Mouse (Mus musculus): Measurements from ENCODE around the gene Myo1d.
"Not testable (repeated sequence)": the region's sequence is repeated elsewhere in the genome, so short reads cannot be mapped to it uniquely, and the experiment has no call there.

The Myo1d gene

GRCm38 (mm10) chr11:80479425-80479824 lies 300.4 kb downstream of the Myo1d start:
- peak; percentile 67 to 78 for DNase-seq

DNA sequence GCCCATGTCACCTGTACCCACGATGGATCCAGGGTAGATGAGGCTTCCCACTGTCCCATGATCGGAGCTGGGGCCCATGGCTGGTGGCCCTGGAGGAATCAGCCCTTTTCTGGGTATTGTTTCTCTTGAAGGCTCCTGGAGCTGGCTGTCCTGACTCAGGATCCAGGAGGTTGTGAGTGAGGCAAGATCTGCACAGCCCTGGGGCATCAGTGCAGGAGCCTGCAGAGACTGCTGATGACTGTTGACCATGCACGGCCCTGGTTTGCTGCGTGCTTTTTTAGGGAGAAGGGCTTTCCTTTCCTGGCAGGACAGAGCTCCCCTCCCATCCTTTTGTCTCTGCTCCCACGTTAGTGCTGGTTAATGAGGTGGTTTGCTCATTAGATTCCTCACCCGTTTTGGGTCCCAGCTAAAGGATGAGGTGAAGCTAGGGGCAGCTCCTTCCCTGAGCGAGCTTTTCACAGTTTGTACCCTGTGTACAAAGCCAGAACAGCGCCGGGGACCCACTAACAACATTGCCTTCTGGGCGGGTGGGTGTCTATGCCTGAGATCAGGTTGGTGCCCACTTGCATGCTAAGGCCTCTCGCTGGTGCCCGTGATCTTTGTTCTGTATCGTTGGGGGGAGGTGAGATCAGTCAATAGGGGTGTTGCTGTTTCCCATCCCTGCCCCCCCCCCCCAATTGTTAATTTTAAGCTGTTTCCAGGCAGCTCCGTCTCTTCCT lies 301.0 kb downstream of the Myo1d start:
- DNase-seq = peak; percentile 50

DNA sequence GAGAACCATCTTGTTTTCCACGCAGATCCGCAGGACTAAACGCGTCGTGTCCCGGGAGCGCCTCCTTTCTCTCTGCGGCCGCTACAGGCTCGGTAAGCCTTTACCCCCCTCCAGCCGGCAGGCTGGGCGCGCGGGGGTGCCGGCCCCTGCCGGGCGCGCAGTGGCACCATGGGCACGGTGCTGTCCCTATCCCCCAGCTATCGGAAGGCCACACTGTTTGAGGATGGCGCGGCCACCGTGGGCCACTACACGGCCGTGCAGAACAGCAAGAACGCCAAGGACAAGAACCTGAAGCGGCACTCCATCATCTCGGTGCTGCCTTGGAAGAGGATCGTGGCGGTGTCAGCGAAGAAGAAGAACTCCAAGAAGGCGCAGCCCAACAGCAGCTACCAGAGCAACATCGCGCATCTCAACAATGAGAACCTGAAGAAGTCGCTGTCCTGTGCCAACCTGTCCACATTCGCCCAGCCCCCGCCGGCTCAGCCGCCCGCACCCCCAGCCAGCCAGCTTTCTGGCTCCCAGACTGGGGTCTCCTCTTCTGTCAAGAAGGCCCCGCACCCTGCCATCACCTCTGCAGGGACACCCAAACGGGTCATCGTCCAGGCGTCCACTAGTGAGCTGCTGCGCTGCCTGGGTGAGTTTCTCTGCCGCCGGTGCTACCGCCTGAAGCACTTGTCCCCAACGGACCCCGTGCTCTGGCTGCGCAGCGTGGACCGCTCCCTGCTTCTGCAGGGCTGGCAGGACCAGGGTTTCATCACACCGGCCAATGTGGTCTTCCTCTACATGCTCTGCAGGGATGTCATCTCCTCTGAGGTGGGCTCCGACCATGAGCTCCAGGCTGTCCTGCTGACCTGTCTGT lies 302.3 kb downstream of the Myo1d start:
- peak; percentile 72 to 78 for DNase-seq

DNA sequence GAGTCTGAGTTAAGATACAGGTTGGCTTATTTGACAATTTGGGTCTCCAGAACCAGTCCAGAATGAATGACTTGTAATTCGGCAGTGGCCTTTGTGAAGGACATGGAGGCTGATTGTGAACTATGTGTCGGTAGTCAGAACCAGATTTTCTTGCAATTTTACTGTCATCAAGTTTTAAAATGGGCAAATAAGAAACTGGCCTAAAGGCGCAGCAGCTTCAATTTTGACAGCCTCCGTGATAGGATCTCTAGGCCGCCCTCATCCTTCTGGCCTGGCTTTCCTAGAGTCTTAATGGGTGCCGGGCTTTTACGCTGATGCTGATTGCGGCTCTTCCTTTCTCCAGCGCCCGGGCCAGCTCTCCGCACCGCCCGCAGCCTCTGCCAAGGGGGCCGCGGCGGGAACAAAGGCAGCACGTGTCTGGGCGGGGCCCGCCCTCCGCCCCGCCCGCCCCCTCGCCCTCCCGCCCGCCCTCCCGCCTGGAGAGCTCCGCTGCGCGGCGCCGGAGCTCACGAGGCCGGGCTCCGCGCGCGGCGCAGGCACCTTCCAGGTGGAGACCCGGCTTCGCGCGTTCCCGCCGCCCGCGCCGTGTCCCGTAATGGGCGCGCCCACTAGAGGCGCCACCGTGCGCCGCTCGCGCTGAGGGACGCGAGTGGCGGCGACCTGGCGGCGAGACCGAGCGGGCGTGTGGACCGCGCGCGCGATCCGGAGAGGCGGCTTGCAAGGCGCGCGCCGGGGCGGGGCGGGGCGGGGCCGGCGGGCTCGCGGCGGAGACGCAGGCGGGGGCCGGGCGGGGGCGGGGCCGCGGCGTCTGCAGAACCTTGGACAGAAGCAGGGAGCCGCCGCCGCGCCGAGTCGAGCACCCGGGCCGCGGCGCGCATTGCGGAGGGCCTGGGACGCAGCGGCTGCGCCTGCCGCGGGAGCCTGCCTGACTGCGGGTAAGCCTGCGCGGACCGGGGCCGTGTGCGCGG lies 303.3 kb downstream of the Myo1d start, which contains the start of gene Cdk5r1:
Gene Cdk5r1, plus strand, starts transcription at position 802 of the 968 bp plus-strand sequence.
- peak; percentile 97 to 98 for DNase-seq

- DNase-seq = no peak
These were observed 304.3 kb downstream of the Myo1d start for GRCm38 (mm10) chr11:80475544-80475943.

GRCm38 (mm10) chr11:80474846-80475245 lies 305.0 kb downstream of the Myo1d start:
- DNase-seq = peak; percentile 36 to 48

DNA sequence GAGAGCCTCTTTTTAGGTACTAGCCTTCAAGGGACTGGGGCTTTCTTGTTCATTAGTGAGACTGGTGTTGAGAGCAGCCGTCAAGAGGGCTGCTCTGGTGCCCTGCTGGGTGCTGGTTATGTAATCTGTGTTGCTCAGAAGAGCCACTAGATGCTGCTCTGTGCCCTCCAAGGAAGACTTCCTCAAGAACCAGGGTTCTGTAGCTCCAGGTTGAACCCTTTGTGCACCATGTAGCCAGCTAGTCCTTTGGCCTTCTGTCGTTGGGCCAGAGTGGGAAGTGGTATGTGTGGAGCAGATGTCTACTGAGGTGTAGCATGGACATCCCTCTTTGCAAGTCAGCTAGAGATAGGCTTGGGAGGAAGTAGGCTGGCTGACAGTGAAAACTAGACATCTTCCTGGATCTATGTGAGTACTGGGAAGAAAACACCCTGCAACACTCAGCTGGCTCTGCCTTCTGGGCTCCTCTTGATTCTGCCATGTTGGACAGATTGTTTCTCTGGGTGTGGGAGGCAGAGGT lies 305.6 kb downstream of the Myo1d start:
- peak; percentile 87 for DNase-seq

DNA sequence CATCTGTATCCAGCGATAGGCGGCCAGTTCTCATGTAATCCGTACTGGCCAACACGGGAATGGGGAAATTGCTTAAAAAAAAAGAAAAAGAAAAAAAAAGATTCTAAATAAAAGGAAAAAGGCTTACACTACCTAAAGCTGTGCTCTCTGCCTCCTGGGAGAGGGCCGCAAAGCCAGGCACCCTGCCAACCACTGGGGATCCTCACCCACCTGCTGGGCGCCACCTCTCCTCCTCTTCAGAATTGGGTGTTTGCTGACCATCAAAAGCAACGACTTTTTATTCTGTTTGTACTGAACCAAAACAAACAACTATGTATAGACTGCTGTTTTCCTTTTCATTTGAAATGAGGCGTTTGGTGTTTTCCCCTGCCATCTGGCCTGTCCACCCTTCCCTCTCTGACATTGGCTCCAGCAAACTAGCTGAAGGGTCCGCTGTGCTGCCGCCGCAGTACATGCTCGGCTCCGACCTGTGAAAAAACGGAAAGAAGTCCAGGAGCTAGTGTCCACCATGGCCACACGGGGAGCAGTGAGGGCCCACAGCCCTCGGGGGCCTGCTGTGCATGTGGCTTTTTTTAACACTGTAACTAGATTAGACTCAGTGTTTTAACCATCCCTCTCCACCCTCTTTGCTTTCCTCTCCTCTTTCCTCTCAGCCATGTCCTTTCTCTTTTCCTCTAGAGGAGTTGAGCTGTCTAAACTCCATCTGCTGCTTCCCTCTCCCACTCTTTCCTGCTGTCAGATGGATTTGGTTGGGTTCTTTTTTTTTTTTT lies 307.8 kb downstream of the Myo1d start:
- peak; percentile 64 to 69 for DNase-seq

DNA sequence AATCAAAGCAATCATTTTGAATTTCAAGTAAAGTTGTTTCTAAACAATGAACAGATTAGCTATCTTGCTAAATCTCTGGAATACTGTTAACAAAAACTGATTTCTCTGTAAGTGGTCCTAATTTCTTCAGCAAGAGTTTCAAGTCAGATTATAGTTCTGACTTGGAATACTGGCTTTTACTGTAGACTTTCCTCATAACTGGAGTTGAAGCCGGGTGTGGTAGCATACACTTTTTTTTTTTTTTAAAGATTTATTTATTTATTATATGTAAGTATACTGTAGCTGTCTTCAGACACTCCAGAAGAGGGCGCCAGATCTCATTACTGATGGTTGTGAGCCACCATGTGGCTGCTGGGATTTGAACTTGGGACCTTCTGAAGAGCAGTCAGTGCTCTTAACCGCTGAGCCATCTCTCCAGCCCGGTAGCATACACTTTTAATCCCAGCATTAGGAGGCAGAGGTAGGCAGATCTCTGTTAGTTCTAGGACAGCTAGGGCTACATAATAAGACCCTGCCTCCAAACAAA lies 316.2 kb downstream of the Myo1d start:
- DNase-seq = not testable (repeated sequence)

DNA sequence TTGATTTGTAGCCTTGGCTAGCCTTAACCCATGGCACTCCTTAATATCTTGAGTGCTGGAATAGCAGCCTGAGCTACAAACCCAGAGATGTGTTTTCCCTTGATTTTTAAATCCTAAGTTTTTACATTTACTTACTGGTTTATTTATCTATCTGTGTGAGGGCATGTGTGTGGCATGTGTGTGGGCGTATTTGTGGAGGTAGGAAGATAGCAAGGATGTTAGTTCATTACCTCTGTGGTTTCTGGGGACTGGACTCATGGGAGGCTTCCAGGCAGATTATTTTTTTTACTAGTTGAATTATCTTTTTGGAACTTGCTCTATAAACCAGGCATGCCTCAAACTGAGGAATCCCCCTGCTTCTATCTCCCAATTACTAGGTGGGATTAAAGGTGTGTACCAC lies 326.6 kb downstream of the Myo1d start:
- DNase-seq = no peak

GRCm38 (mm10) chr11:80452242-80452641 lies 327.6 kb downstream of the Myo1d start:
- no peak for DNase-seq

DNA sequence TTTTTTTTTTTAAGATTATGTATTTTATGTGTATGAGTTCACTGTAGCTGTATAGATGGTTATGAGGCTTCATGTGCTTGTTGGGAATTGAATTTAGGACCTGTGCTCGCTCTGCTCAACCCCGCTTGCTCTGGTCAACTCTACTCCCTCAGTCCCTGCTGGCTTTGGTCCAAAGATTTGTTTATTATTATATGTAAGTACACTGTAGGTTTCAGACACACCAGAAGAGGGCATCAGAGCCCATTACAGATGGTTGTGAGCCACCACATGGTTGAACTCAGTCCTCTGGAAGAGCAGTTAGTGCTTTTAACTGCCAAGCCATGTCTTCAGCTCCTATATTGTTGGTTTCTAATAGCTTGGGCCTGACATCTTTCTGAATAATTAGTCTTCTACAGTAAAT lies 330.0 kb downstream of the Myo1d start:
- DNase-seq = peak in 1 of 2 experiments; percentile 40

DNA sequence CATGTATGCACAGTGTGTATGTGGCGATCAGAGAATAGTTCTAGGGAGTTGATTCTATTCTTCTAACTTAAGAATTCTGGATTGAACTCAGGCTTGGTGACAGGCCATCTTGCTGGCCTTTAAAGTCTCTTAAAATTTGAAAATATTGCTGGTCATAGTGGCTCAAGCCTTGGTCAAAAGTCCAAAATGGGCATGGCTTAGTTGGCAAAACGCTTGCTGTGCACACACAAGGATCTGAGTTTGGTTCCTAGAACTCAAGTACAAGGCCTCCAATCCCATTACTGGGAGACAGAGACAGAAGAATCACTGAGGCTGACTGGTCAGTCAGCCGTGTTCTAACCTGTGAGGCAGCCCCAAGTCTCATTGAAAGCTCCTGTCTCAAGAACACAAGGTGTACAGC lies 332.9 kb downstream of the Myo1d start:
- DNase-seq = no peak
